Mouse (Mus musculus): ENCODE measurements around the gene Irak4.
A peak's percentile ranks its signal among the peaks of the same experiment; 100 is the strongest.

The Irak4 gene

DNA sequence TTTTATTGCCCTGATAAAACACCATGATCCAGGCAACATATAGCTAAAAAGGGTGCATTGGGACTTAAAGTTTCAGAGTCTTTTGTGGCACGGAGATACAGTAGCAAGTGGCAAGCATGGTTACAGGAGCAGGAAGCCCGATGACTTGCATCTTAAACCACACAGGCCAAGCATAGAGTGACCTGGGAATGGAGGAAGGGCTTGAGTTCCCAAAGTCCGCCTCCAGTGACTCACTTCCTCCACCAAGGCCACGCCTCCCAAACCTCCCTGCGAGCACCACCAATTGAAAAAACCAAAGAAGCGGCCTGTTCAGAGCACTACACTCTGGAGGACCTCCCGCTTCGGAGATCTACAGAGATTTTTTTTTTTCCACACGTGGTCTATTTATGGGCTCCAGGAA is 22.4 kb downstream of the Irak4 start:
- no peak for DNase-seq

DNA sequence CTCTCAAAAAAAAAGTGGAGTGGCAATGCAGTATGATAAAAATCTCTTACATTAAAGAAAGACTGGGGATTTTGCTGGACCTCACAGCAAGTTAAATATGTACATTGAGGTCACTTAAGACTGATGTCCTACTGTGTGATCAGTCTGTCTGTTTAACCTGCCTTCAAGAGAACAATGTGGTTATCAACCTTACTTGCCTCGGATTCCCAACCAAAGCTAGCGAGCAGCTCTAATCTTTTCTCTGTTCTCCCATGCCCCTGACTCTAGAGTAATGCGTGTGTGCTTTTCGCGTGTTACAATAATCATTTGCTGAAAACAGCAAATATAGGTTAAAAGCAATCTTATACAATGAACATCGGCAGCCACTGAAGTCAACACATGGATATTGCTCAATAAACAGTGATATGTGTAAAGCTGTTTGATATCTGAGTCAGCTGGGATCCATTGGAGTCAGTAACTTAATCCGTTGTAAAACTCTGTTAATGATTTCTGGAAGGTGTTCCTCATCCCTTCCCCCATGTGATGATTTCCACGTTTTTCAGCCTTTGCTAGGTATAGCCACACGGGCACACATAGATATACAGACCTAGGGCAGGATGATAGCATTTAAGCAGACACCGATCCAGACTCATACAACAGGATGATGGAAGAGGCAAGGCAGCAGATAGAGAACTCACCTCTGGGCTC is 25.2 kb downstream of the Irak4 start:
- DNase-seq: no peak

DNA sequence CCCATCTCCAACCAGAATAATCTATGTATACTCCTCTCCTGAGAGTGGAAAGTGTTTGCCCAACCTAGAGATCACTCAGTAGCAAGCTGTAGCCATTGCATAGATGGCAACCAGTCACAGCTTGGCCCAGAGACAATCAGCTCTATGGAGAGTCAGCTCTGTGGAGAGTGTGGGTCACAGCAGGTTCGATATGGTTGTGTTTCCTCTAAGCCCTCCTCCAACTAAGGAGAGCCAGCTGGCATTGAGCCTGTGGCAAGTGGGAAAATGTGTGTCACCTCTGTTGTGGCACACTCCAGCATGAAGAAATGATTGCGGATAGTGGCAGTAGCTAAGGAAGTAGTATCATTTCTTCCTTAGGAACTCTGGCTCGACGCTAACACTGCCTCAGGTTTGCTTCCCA is 28.1 kb downstream of the Irak4 start:
- no peak for DNase-seq

- DNase-seq: no peak
Observed at GRCm38 (mm10) chr15:94572746-94573145, 29.3 kb downstream of the Irak4 start.

DNA sequence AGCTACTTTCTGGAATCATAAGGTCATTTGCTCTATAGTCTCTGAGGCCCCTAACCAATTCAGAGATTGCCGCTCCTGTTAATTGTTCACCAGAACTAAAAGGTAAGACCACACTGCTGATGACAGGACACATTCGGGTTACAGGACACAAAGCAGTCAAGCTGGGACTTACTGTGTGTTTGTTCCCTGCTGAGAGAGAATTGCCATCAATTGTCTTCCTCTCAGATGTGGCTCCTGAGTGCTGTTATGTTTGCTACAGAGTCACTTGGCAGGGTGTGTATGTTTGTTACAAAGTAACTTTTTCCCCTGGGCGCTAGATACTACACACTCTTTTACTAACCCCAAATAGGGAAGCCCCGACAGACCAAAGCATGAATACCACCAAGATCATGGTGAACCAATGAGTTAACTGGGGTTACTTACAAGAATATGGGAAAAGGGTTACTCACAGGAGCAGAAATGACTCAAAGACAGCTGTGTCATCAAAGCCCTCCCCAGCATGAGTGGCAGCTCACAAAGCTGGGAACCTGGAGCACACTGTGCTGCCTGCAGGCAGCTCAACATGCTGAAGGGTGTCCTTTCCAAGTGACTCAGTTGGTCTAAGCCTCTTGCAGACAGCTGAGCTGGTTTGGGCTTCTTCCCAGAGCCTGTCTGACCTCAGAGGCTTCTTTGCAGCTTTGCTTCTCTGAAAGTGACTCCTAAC is 31.3 kb downstream of the Irak4 start:
- no peak for DNase-seq

GRCm38 (mm10) chr15:94582000-94582593 is 38.7 kb downstream of the Irak4 start:
- no peak for DNase-seq

- no peak for DNase-seq
Observed at GRCm38 (mm10) chr15:94583153-94583552, 39.7 kb downstream of the Irak4 start.

DNA sequence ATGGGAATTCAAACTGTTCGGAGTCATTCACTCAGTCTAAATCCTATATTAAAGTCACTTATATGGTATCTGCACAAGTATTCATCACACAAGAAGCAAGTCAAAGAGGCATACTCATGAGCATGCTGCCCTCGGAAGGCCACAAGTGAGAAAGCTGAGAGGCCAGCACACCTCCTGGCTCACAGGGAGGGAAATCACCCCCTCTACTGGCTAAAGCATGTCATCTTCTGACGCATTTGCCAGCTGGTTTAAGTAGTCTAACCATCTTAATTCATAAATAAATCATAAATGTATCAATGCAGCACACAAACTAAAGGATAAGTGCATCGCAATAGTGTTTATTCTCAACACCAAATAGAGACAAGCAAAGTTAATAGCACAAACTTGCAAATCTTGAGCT is 41.3 kb downstream of the Irak4 start:
- no peak for DNase-seq

GRCm38 (mm10) chr15:94587826-94588715 is 44.6 kb downstream of the Irak4 start:
- DNase-seq: no peak

GRCm38 (mm10) chr15:94589219-94590075 is 46.0 kb downstream of the Irak4 start, which contains the start of gene Twf1:
TSS of gene Twf1 (minus strand) at chr15:94589889.
- peak; percentile 98 for DNase-seq

GRCm38 (mm10) chr15:94590083-94590482 is 46.6 kb downstream of the Irak4 start:
- DNase-seq: no peak

GRCm38 (mm10) chr15:94591356-94591755 is 47.9 kb downstream of the Irak4 start:
- no peak for DNase-seq

- DNase-seq: no peak
Observed at GRCm38 (mm10) chr15:94593586-94593985, 50.1 kb downstream of the Irak4 start.

GRCm38 (mm10) chr15:94600145-94600707 is 56.8 kb downstream of the Irak4 start:
- no peak for DNase-seq

DNA sequence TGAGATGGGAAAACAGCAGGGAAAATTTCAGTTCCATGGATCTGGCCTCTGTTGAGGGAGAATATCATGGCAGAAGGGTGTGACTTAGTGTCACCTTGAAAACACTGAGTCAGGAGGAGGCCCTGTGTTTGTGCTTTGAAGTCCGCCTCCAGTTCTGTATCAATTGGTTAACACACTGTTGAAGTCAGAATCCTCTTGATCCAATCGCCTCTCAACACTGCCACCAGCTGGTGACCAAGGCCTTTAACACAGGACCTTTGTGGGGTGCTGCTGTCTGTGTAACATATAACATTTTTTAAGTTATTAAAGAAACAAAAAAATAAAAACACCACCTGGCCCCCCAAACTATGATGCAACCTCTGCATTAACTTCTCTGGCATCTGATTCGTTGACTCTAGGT is 57.9 kb downstream of the Irak4 start:
- peak; percentile 27 for DNase-seq

DNA sequence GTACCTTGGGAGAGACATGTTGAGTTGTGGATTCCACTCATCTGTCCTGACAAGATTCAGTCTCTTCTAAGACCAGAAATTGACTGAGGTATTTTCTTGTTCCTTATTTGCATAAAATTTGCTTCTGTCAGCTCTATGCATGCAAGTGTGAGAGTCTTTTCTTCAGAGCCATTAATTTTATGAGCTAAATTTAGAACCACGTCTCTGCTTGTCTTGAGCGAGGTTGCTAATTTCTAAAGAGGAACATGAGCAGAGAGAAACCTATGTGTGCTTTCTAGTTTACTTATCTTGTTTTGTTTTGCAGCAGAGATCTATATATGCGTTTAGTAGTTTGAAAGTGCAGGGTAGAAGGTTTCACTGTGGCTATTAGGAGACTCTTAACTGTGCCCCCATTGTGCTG is 59.0 kb downstream of the Irak4 start:
- no peak for DNase-seq

- DNase-seq: no peak
Observed at GRCm38 (mm10) chr15:94607768-94608167, 64.3 kb downstream of the Irak4 start.

DNA sequence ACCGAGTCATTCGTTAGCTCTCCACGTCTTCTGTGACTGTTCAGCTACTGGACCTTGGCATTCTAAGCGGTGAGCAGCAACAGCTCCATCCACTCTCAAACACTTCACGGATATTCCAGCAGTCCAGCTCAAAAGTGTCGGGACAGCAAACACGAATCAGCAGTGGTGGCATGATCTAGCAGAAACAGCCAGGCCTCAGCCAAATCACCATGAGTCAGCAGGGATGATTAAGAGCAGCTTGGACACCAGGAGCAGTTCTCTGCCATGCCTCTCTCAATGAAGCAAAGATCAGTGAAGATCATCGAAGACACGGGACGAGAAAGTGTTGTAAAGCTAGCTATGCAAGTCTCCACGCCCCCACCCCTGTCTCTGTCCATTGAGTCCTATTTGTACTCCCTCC is 72.6 kb downstream of the Irak4 start:
- DNase-seq: no peak

DNA sequence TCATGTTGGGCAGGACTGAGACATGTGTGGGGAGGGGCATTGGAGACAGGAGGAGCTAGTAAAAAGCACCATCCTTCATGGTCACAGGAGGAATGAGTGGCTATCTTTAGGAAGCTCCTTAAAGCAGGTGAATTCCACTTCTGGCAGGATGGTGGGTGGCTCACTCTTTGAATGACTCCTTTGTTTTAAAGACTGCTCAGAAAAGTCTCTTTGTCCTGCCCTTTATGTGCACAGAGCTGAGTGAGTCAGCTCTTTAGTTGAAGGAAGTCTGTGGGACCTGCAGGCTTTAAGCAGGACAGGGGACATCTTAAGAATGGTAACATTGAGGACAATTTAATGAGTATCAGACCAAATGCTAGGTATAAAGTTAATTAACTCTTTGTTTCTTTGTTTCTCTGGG is 77.5 kb downstream of the Irak4 start:
- DNase-seq: no peak

DNA sequence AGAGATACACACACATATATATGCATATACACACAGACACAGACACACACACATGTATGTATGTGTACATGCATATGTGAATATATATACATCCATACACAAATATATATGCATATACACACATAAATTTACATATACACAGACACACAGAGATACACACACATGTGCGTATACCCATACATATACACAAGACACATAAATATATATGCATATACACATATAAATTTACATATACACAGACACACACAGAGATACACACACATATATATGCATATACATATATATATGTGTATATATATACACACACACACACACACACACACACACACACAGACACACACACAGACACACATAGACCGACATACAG is 85.0 kb downstream of the Irak4 start:
- no peak for DNase-seq

- peak; percentile 52 for DNase-seq
Observed at GRCm38 (mm10) chr15:94628830-94629601, 85.6 kb downstream of the Irak4 start, which contains the start of gene Tmem117. TSS of gene Tmem117 (plus strand) at chr15:94629232.

All from cerebellum, adult 8-10 months (tissue).